Mouse (Mus musculus): ENCODE results near the gene Ints3.

GRCm38 (mm10) chr3:90404121-90404520, 29.3 kb downstream of the Ints3 start:
- no peak for TF ChIP-seq CTCF (IDR thresholded peaks at IDR 0.05; ENCODE audit: low read depth, low read length)
- no peak for TF ChIP-seq POLR2A (IDR thresholded peaks at IDR 0.05; ENCODE audit: borderline replicate concordance, low read depth, low read length)
